Mouse (Mus musculus) intestine, postnatal 0 days (tissue): ENCODE data around the gene Ube4a. TPM values are rescaled to one million over a fixed set of nuclear protein-coding genes. Genes with fewer than 3 reads are reported as not detected.

ENCODE experiments used
- ATAC-seq: fragments of 200-750 bp; cut with Nextera tagmentation; 2 replicates; pipeline ENCODE4 v1.8.0; 2017; ENCODE audit warnings: mild to moderate bottlenecking, moderate TSS enrichment, moderate library complexity
- H3K27ac ChIP-seq: fragments of 300-500 bp; sonication (generic); 2 replicates; pipeline ENCODE4 v1.5.1; 2014; ENCODE audit warnings: mild to moderate bottlenecking, low read depth, low read length, moderate library complexity
- H3K27me3 ChIP-seq: fragments of 300-500 bp; sonication (generic); replicated peaks from 2 replicates; pipeline ENCODE4 v1.6.1; 2014; ENCODE audit warnings: low read length, mixed read lengths; ENCODE audit not compliant: control insufficient read depth, insufficient read depth
- H3K36me3 ChIP-seq: fragments of 300-500 bp; sonication (generic); 2 replicates; pipeline ENCODE4 v1.6.1; 2014; ENCODE audit warnings: mild to moderate bottlenecking, moderate library complexity; ENCODE audit not compliant: control insufficient read depth, insufficient read depth
- H3K4me1 ChIP-seq: fragments of 300-500 bp; sonication (generic); replicated peaks from 2 replicates; pipeline ENCODE4 v1.6.1; 2014; ENCODE audit warnings: antibody characterized with exemption, low read length, mixed read lengths; ENCODE audit not compliant: control insufficient read depth, insufficient read depth
- H3K4me2 ChIP-seq: fragments of 300-500 bp; sonication (generic); replicated peaks from 2 replicates; pipeline ENCODE4 v1.6.1; 2014; ENCODE audit warnings: low read depth, mild to moderate bottlenecking, moderate library complexity
- H3K4me3 ChIP-seq: fragments of 300-500 bp; sonication (generic); 2 replicates; pipeline ENCODE4 v1.5.1; 2014; ENCODE audit warnings: low read depth, low read length
- H3K9ac ChIP-seq: fragments of 300-500 bp; sonication (generic); 2 replicates; pipeline ENCODE4 v1.6.1; 2014; ENCODE audit warnings: mild to moderate bottlenecking, low read depth, low read length
- H3K9me3 ChIP-seq: fragments of 300-500 bp; sonication (generic); 2 replicates; pipeline ENCODE4 v1.6.1; 2016; ENCODE audit warnings: mixed run types; ENCODE audit not compliant: control insufficient read depth
- CTCF ChIP-seq: sonication (generic); IDR thresholded peaks from 2 replicates; pipeline ENCODE4 v1.5.1; 2016; ENCODE audit warnings: low read depth, mild to moderate bottlenecking, control low read depth, antibody characterized with exemption, moderate library complexity
- WGBS: fragments of 180-500 bp; shearing (Covaris S2); extraction: QIAGEN DNeasy Blood & Tissue Kit; methylation state at CpG from one replicate; pipeline ENCODE4 v1.1.7; 2014; 5-methylcytosine and 5-hydroxymethylcytosine counted together
- polyA plus RNA-seq: library from polyadenylated mRNA; unstranded; fragments of >200 nt; fragmentation: Nextera tagmentation; extraction: Ambion mirVana; gene quantifications from 2 replicates; pipeline ENCODE4 v1.2.1, GENCODE M21; 2015

Gene Ube4a
- polyA plus RNA-seq, 1 experiment from 2014 or later = 12.7 TPM

- Histone ChIP-seq H3K4me1 (no peaks in the 10 kb centered on the region; the same call in 1 of the 2 replicates), H3K36me3 (no peaks in the 10 kb centered on the region), H3K9me3 (no peaks in the 10 kb centered on the region), H3K9ac (peak overlapping the region; percentile 96), H3K27ac (peak overlapping the region; percentile 94; the same call in 1 of the 2 replicates), H3K4me2 (peak overlapping the region; percentile 69), H3K4me3 (peak overlapping the region; percentile 97), H3K27me3 (no peaks in the 10 kb centered on the region)
- 31% methylated on average over 2 of the region's 2 CpGs for WGBS
- no peak for ATAC-seq
- TF ChIP-seq CTCF = no peak
Measured at GRCm38 (mm10) chr9:44919606-44920005, 45.8 kb downstream of the Ube4a start.

- ATAC-seq = no peak
- no peak overlapping the region for H3K27ac ChIP-seq
- H3K9ac ChIP-seq = no peak overlapping the region
- H3K36me3 ChIP-seq = peaks cover 15% of the 10 kb centered on the region
- H3K27me3 ChIP-seq = no peaks in the 10 kb centered on the region
- H3K4me3 ChIP-seq = no peak overlapping the region
- WGBS = 43% methylated on average over 1 of the region's 1 CpGs
- H3K9me3 ChIP-seq = no peaks in the 10 kb centered on the region
- H3K4me1 ChIP-seq = no peaks in the 10 kb centered on the region; the same call in 1 of the 2 replicates
- peak; percentile 76 for TF ChIP-seq CTCF
- no peak overlapping the region for H3K4me2 ChIP-seq
Measured at GRCm38 (mm10) chr9:44916196-44916595, 49.2 kb downstream of the Ube4a start.

- ATAC-seq = no peak
- Histone ChIP-seq H3K27ac (no peak overlapping the region), H3K27me3 (no peaks in the 10 kb centered on the region), H3K4me1 (no peaks in the 10 kb centered on the region; the same call in 1 of the 2 replicates), H3K9me3 (no peaks in the 10 kb centered on the region), H3K4me2 (no peak overlapping the region), H3K4me3 (no peak overlapping the region), H3K36me3 (peaks cover 15% of the 10 kb centered on the region), H3K9ac (no peak overlapping the region)
- no peak for TF ChIP-seq CTCF
- 15% methylated on average over 4 of the region's 4 CpGs for WGBS
Measured at GRCm38 (mm10) chr9:44914706-44915105, 50.7 kb downstream of the Ube4a start.

- no peaks in the 10 kb centered on the region; the same call in 1 of the 2 replicates for H3K4me1 ChIP-seq
- H3K27me3 ChIP-seq = no peaks in the 10 kb centered on the region
- WGBS = 88% methylated on average over 4 of the region's 4 CpGs
- TF ChIP-seq CTCF = no peak
- no peaks in the 10 kb centered on the region for H3K9me3 ChIP-seq
- H3K4me3 ChIP-seq = no peak overlapping the region
- ATAC-seq = no peak
- H3K4me2 ChIP-seq = no peak overlapping the region
- H3K27ac ChIP-seq = no peak overlapping the region
- H3K9ac ChIP-seq = no peak overlapping the region
- peaks cover 15% of the 10 kb centered on the region for H3K36me3 ChIP-seq
Measured at GRCm38 (mm10) chr9:44911365-44911764, 54.0 kb downstream of the Ube4a start.

GRCm38 (mm10) chr9:44905620-44906019 lies 59.8 kb downstream of the Ube4a start:
- H3K4me1 ChIP-seq = no peaks in the 10 kb centered on the region
- H3K27me3 ChIP-seq = no peaks in the 10 kb centered on the region
- H3K9me3 ChIP-seq = no peaks in the 10 kb centered on the region
- H3K27ac ChIP-seq = no peak overlapping the region
- no peak overlapping the region for H3K4me3 ChIP-seq
- TF ChIP-seq CTCF = no peak
- H3K36me3 ChIP-seq = no peaks in the 10 kb centered on the region
- 62% methylated on average over 4 of the region's 4 CpGs for WGBS
- no peak overlapping the region for H3K9ac ChIP-seq
- H3K4me2 ChIP-seq = no peak overlapping the region
- ATAC-seq = no peak

GRCm38 (mm10) chr9:44904964-44905363 lies 60.4 kb downstream of the Ube4a start:
- H3K4me3 ChIP-seq = no peak overlapping the region
- no peak for TF ChIP-seq CTCF
- H3K27ac ChIP-seq = no peak overlapping the region
- H3K4me1 ChIP-seq = no peaks in the 10 kb centered on the region
- no peak overlapping the region for H3K4me2 ChIP-seq
- H3K9me3 ChIP-seq = no peaks in the 10 kb centered on the region
- H3K27me3 ChIP-seq = no peaks in the 10 kb centered on the region
- H3K9ac ChIP-seq = no peak overlapping the region
- no peaks in the 10 kb centered on the region for H3K36me3 ChIP-seq
- no peak for ATAC-seq
- WGBS = 54% methylated on average over 5 of the region's 5 CpGs

GRCm38 (mm10) chr9:44903856-44904255 lies 61.5 kb downstream of the Ube4a start:
- H3K9ac ChIP-seq = no peak overlapping the region
- no peaks in the 10 kb centered on the region for H3K4me1 ChIP-seq
- H3K4me2 ChIP-seq = no peak overlapping the region
- H3K27ac ChIP-seq = no peak overlapping the region
- no peaks in the 10 kb centered on the region for H3K36me3 ChIP-seq
- 90% methylated on average over 4 of the region's 4 CpGs for WGBS
- ATAC-seq = no peak
- TF ChIP-seq CTCF = no peak
- no peaks in the 10 kb centered on the region for H3K27me3 ChIP-seq
- H3K9me3 ChIP-seq = no peaks in the 10 kb centered on the region
- no peak overlapping the region for H3K4me3 ChIP-seq
